Mouse (Mus musculus): ENCODE results near the gene Shox2. TPM values are rescaled to one million over a fixed set of nuclear protein-coding genes. Genes with fewer than 3 reads are reported as not detected.

The Shox2 gene
- total RNA-seq, 2 experiments from 2014 or later = not detected

GRCm38 (mm10) chr3:66970661-66971331 lies 10.8 kb downstream of the Shox2 start:
- intact Hi-C loops (cut with DNase I) = loop anchor here (5.0 kb wide), 1 partner anchor 558 kb away; no protein-coding TSS in a partner anchor
- no peak for DNase-seq (ENCODE audit: extremely low spot score in 1 of 2, low spot score in 2 of 2)

- intact Hi-C loops (cut with DNase I) = loop anchor here (5.0 kb wide), 1 partner anchor 558 kb away; no protein-coding TSS in a partner anchor
- DNase-seq (ENCODE audit: extremely low spot score in 1 of 2, low spot score in 2 of 2) = peak in 1 of 2 experiments; percentile 17
These were observed 11.3 kb downstream of the Shox2 start for GRCm38 (mm10) chr3:66970261-66970660.

DNA sequence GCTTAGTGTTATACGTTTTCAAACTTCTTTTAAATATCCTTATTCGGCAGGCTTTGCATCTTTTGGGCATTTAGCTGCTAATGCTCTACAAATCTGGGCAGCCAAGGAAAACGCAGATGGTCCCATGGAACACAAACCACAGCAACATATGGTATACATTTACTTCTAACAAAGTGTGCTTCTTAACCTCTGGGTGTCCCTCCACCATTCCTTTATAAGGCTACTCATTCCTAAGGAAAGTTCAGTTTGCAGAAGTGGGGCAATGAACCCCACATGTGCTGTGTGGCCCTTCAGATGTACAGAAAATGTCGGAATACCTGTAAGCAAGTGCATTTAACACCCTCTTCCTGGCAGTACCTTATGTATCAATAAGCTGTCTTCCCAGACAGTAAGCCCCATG lies 14.1 kb downstream of the Shox2 start:
- intact Hi-C loops (cut with DNase I) = loop anchor here (10.0 kb wide), 1 partner anchor 223 kb away; no protein-coding TSS in a partner anchor
- no peak for DNase-seq (ENCODE audit: extremely low spot score in 1 of 2, low spot score in 2 of 2)

GRCm38 (mm10) chr3:66964884-66965283 lies 16.7 kb downstream of the Shox2 start:
- intact Hi-C loops (cut with DNase I) = loop anchor here (10.0 kb wide), 1 partner anchor 220 kb away; no protein-coding TSS in a partner anchor
- DNase-seq (ENCODE audit: extremely low spot score in 1 of 2, low spot score in 2 of 2) = no peak

DNA sequence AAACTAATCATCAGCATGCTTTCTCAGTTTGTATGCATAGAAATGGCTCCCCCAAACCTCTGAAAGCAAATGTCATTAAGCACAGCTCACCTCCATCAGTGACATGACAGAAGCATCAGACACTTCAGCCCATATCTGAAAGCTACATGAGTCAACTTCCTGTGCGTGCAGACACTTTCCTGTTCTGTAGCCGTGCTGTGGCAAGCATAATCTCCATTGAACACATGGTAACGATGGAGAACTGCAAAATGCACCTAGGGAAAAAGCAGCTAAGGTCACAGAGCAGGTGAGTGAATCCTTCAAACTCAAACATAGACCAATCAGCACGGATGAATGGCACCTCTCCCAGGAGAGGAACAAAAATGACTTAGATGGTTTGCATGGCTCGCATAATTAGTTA lies 21.6 kb downstream of the Shox2 start:
- no peak for DNase-seq (ENCODE audit: extremely low spot score in 1 of 2, low spot score in 2 of 2)
- intact Hi-C loops (cut with DNase I) = loop anchor here (10.0 kb wide), 1 partner anchor 215 kb away; no protein-coding TSS in a partner anchor

DNA sequence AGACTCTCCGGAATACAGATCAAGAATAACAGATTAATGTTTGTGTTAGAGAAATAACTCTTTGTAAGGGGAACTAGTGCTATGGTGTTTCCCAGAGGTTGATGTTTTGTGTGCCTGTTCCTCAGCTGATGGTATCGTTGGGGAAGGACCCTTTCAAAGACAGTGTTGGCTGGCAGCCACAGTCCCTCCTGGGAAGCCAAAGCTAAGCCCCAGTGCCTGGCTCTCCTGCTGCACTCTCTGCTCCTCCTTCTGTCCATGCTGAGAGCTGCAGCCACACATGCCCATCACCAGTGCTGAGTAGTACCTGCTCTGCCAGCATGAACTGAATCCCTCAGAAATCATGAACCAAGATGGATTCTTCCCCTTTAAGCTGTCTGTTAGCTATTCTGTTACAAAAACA lies 26.4 kb downstream of the Shox2 start:
- peak in 1 of 2 experiments; percentile 20 for DNase-seq (ENCODE audit: extremely low spot score in 1 of 2, low spot score in 2 of 2)
- intact Hi-C loops (cut with DNase I) = no loop called here

GRCm38 (mm10) chr3:66939675-66940074 lies 41.9 kb downstream of the Shox2 start:
- intact Hi-C loops (cut with DNase I) = no loop called here
- no peak for DNase-seq (ENCODE audit: extremely low spot score in 1 of 2, low spot score in 2 of 2)

DNA sequence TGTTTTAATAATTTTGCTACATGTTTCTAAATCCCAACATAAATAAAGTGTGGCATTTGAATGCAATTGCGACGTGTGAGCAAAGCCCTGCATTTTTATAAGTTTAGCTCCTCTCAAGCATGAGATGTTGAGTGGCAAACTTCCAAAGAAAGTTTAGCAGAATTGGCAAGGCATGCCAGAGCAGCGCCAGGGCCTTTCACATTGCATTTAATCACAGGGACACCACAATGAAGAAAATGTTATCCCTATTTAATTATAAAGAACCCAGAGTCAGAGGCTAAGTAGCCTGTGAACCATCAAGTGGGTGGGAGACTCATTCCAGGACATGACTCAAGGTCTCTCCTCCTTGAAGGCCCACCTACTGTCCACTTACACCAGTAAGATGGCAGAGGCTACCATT lies 59.1 kb downstream of the Shox2 start:
- intact Hi-C loops (cut with DNase I) = no loop called here
- peak in 1 of 2 experiments; percentile 2 for DNase-seq (ENCODE audit: extremely low spot score in 1 of 2, low spot score in 2 of 2)

Other genes with a start within 250 kb of the Shox2 start
- gene Rsrc1, start 381 bp downstream of the Shox2 start, total RNA-seq (2021) = 10 to 100 TPM; 28.5 to 29.4 TPM

All from left cerebral cortex, postnatal 10 days (tissue).